Mouse (Mus musculus) limb, embryonic 13.5 days (tissue): ENCODE measurements around the gene Tas1r1. TPM values are rescaled to one million over a fixed set of nuclear protein-coding genes. Genes with fewer than 3 reads are reported as not detected.

Experiments used
- ATAC-seq: fragments of 200-750 bp; cut with Nextera tagmentation; 2 replicates; pipeline ENCODE4 v1.8.0; 2017; ENCODE audit warnings: low read depth, moderate number of reproducible peaks, moderate TSS enrichment; ENCODE audit not compliant: low FRiP score
- H3K27ac ChIP-seq: fragments of 300-500 bp; sonication (generic); 2 replicates; pipeline ENCODE4 v1.5.1; 2015; ENCODE audit warnings: inconsistent platforms, mild to moderate bottlenecking, moderate library complexity
- H3K27me3 ChIP-seq: fragments of 300-500 bp; sonication (generic); 2 replicates; pipeline ENCODE4 v1.6.1; 2015; ENCODE audit warnings: mild to moderate bottlenecking, inconsistent platforms
- H3K36me3 ChIP-seq: fragments of 300-500 bp; sonication (generic); 2 replicates; pipeline ENCODE4 v1.6.1; 2015; ENCODE audit warnings: inconsistent platforms, mild to moderate bottlenecking, moderate library complexity
- H3K4me1 ChIP-seq: fragments of 300-500 bp; sonication (generic); 2 replicates; pipeline ENCODE4 v1.6.1; 2015; ENCODE audit warnings: inconsistent platforms
- H3K4me2 ChIP-seq: fragments of 300-500 bp; sonication (generic); replicated peaks from 2 replicates; pipeline ENCODE4 v1.6.1; 2015; ENCODE audit warnings: inconsistent platforms, mild to moderate bottlenecking, moderate library complexity
- H3K4me3 ChIP-seq: fragments of 300-500 bp; sonication (generic); 2 replicates; pipeline ENCODE4 v1.5.1; 2015; ENCODE audit warnings: moderate library complexity, mild to moderate bottlenecking, inconsistent platforms
- H3K9ac ChIP-seq: fragments of 300-500 bp; sonication (generic); 2 replicates; pipeline ENCODE4 v1.6.1; 2015; ENCODE audit warnings: mild to moderate bottlenecking, inconsistent platforms
- H3K9me3 ChIP-seq: fragments of 300-500 bp; sonication (generic); 2 replicates; pipeline ENCODE4 v1.6.1; 2016; ENCODE audit warnings: inconsistent platforms
- WGBS: fragments of 180-500 bp; shearing (Covaris S2); methylation state at CpG from one replicate; pipeline ENCODE4 v1.1.7; 2015; 5-methylcytosine and 5-hydroxymethylcytosine counted together
- polyA plus RNA-seq: library from polyadenylated mRNA; unstranded; fragments of >200 nt; fragmentation: Nextera tagmentation; extraction: Ambion mirVana; gene quantifications from 2 replicates; pipeline ENCODE4 v1.2.1, GENCODE M21; 2015

Gene Tas1r1
- polyA plus RNA-seq, 1 experiment from 2014 or later = 1.3 TPM

DNA sequence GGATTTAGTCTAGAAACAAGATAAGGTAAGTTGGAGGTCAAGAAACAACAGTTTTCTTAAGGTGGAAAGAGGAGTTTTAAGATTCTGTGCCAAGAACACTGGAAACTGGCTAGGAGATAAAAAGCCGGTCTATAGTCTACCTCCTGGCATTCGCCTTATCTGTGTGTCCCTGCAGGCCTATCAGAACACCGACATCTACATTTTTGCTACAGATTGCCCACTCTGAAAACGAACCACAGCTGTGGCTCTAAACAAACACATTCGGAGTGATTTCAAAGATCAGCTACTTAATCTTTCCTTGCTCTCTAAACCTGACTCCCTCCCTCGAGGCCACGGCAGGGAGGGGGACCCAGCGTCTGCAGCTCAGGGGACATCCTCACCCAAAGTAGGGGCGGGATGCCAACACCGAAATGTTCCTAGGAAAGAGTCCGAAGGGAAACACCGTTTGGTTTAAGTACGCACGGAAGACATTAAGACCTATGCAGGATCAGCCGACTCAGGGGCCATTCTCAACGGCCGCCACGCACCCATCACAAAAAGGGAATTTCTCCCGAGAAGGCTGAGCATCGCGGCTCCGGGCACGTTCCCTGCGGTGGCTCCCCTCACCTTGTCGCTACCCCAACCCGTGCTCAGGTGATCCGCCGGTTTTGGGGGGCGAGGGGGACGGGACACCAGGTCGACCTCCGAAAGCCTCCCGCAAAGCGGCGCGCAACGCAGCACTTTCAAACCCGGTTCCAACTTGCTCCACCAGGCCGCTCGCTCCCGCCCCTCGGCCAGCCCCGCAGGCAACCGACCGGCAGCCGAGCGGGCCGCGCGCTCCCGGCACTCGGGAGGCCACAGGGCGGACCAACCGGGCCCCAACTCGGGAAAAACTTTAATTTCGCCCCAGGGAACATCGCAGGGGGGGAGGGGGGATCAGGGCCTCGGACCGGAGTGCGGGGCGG, 43.9 kb downstream of the Tas1r1 start:
- Histone ChIP-seq H3K4me2 (peak overlapping the region; percentile 87), H3K27ac (peak overlapping the region; percentile 89), H3K4me3 (peak overlapping the region; percentile 99), H3K27me3 (no peaks in the 10 kb centered on the region), H3K36me3 (peaks cover 37% of the 10 kb centered on the region), H3K9me3 (no peaks in the 10 kb centered on the region), H3K4me1 (peaks cover 26% of the 10 kb centered on the region), H3K9ac (peak overlapping the region; percentile 96)
- under 1% methylated on average over 60 of the region's 61 CpGs for WGBS
- ATAC-seq = no peak

DNA sequence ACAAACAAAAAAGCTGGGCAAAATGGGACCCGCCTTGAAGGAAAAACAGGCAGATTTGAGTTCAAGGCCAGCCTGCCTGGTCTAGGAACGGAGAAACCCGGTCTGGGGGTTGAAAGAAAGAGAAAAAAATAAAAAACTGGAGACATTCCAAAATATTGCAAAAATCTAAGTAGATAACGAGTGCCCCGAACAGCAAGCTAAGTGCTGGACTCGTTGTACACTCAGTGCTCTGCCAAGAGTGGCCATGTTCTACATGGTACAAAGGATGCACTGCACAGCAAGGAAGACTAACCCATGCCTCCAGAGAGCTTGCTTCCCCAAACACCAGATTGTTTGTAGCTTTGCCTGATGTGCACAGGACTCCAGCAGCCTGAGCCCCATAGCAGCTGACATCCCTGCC, 45.3 kb downstream of the Tas1r1 start:
- Histone ChIP-seq H3K27ac (no peak overlapping the region), H3K4me1 (peaks cover 32% of the 10 kb centered on the region), H3K4me3 (peak overlapping the region; percentile 99; the same call in 1 of the 2 replicates), H3K9ac (peak overlapping the region; percentile 96; the same call in 1 of the 2 replicates), H3K9me3 (no peaks in the 10 kb centered on the region), H3K36me3 (peaks cover 37% of the 10 kb centered on the region), H3K4me2 (peak overlapping the region; percentile 87; the same call in 1 of the 2 replicates), H3K27me3 (no peaks in the 10 kb centered on the region)
- ATAC-seq = no peak
- 80% methylated on average over 6 of the region's 6 CpGs for WGBS

DNA sequence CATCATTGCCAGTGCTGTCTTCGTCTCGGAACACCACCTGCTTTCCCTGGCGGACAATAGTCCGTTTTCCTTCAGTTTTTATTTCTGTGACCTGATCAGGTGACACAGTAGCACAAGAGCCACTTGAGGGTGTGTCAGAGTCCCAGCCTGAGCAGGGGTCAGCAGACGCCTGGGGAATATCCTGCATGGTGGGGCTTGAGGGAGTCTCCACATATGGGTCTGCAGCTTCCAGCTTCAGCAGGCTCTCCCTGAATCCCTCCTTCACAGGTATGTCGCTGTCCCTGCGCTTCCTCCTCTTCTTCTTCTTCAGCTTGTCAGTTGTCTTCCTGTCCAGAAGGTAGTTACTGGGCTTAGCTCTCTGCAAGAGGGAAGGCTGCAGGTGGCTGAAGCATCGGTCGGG, 46.3 kb downstream of the Tas1r1 start:
- Histone ChIP-seq H3K4me2 (no peak overlapping the region), H3K4me1 (peaks cover 35% of the 10 kb centered on the region), H3K36me3 (peaks cover 37% of the 10 kb centered on the region), H3K27ac (no peak overlapping the region), H3K4me3 (no peak overlapping the region), H3K9me3 (no peaks in the 10 kb centered on the region), H3K27me3 (no peaks in the 10 kb centered on the region), H3K9ac (no peak overlapping the region)
- 88% methylated on average over 9 of the region's 9 CpGs for WGBS
- no peak for ATAC-seq

DNA sequence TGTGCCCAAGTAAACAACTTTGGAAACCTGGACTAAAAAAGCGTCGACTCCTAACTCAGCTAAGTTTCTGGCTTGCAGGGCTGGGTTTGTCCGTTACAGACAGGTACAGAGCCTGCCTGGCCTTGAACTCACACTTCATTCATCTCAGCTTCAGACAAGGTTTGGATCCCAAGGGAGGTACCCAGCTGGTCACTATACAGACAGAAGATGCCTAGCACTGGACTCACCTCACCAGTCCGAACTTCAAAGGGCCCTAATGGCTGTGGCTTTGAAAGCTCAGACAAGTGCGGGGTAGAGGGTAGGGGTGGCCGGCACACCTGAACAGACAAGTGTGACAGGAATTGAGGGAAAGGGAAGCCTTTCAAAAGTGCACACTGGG, 49.3 kb downstream of the Tas1r1 start:
- 0 out of 2 replicates have a peak, but pooled peaks have one; percentile 7 for ATAC-seq
- 22% methylated on average over 6 of the region's 6 CpGs for WGBS
- peaks cover 53% of the 10 kb centered on the region for H3K36me3 ChIP-seq
- H3K9me3 ChIP-seq = no peaks in the 10 kb centered on the region
- H3K4me1 ChIP-seq = peaks cover 43% of the 10 kb centered on the region
- no peaks in the 10 kb centered on the region for H3K27me3 ChIP-seq
- H3K4me3 ChIP-seq = peak overlapping the region; percentile 89
- H3K27ac ChIP-seq = peak overlapping the region; percentile 95; the same call in 1 of the 2 replicates
- peak overlapping the region; percentile 96 for H3K9ac ChIP-seq
- H3K4me2 ChIP-seq = peak overlapping the region; percentile 79

DNA sequence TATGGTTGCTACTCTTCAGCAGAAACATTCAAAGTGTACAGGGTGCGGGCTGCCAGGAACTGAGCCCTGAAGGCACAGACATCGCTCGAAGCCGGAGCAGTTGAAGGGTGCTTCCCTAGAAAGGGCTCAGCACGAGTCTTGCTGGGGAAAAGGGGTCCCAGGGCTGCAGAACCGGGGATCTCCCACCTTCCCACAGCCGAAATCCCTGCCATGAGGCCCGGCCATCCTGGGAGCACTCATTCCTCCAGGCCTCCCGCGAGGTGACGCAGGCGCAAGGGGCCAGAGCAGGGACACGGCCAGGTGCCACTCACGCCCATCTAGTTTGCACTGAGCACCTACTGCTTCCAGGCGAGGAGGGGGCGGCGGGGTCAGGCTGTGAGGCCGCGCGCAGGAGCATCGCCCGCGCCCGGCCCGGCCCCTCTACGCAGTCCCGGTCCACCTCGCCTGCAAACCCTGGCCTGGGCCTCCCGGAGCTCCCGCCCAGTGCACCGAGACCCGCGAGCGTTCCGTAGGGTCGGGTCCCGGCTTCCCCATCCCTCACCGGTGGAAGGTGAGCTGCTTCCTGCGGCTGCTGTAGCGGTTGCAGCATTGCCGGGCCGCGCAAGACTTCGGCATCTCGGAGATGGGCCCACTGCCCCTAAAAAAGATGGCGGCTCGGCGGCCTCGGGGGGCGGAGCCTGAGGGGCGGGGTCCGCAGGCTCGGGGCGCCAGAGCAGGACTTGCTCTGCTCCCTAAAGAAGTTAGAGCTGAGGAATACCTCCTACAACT, 49.8 kb downstream of the Tas1r1 start, which contains the start of gene Thap3:
Thap3 (minus strand) TSS at position 656 of the 768 bp plus-strand sequence.
- H3K27me3 ChIP-seq = no peaks in the 10 kb centered on the region
- WGBS = under 1% methylated on average over 54 of the region's 54 CpGs
- H3K9ac ChIP-seq = peak within 1 kb of the TSS; percentile 96
- H3K36me3 ChIP-seq = peaks cover 58% of the 10 kb centered on the region
- peak within 1 kb of the TSS; percentile 89 for H3K4me3 ChIP-seq
- H3K4me2 ChIP-seq = peak within 1 kb of the TSS; percentile 79
- peaks cover 38% of the 10 kb centered on the region for H3K4me1 ChIP-seq
- peak; percentile 87 for ATAC-seq
- H3K27ac ChIP-seq = peak within 1 kb of the TSS; percentile 95
- no peaks in the 10 kb centered on the region for H3K9me3 ChIP-seq

GRCm38 (mm10) chr4:151988014-151988341, 50.4 kb downstream of the Tas1r1 start:
- ATAC-seq = no peak
- peaks cover 59% of the 10 kb centered on the region for H3K36me3 ChIP-seq
- H3K27ac ChIP-seq = peak overlapping the region; percentile 95; the same call in 1 of the 2 replicates
- H3K4me3 ChIP-seq = peak overlapping the region; percentile 89
- H3K4me1 ChIP-seq = peaks cover 32% of the 10 kb centered on the region
- H3K27me3 ChIP-seq = no peaks in the 10 kb centered on the region
- H3K9me3 ChIP-seq = no peaks in the 10 kb centered on the region
- H3K4me2 ChIP-seq = peak overlapping the region; percentile 79
- H3K9ac ChIP-seq = peak overlapping the region; percentile 96
- 28% methylated on average over 10 of the region's 10 CpGs for WGBS

DNA sequence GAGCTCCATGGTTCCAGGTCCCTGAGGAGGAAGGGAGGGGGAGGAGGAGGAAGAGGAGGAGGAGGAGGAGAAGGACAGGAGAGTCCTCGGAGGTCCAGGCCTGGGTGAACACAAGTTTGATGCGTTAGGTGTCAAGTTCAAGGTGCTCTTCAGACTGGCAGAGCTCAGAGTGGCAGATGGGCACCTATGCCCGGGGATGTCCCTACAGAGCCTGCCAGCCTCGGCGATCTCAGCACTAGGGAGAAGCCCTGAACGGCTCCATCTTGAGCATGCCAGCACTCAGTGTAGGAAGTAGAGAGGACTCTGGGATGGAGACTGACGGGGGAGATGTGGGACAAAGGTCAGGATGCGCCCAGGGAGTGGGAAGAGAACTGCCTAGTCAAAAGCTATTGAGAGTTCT, 51.7 kb downstream of the Tas1r1 start:
- WGBS = 65% methylated on average over 8 of the region's 8 CpGs
- H3K9ac ChIP-seq = peak overlapping the region; percentile 35; the same call in 1 of the 2 replicates
- peaks cover 58% of the 10 kb centered on the region for H3K36me3 ChIP-seq
- no peak overlapping the region for H3K4me3 ChIP-seq
- no peak overlapping the region for H3K27ac ChIP-seq
- no peaks in the 10 kb centered on the region for H3K27me3 ChIP-seq
- H3K9me3 ChIP-seq = no peaks in the 10 kb centered on the region
- ATAC-seq = no peak
- 0 out of 2 replicates have a peak overlapping the region, but pooled peaks have one; percentile 11 for H3K4me2 ChIP-seq
- H3K4me1 ChIP-seq = peaks cover 30% of the 10 kb centered on the region

DNA sequence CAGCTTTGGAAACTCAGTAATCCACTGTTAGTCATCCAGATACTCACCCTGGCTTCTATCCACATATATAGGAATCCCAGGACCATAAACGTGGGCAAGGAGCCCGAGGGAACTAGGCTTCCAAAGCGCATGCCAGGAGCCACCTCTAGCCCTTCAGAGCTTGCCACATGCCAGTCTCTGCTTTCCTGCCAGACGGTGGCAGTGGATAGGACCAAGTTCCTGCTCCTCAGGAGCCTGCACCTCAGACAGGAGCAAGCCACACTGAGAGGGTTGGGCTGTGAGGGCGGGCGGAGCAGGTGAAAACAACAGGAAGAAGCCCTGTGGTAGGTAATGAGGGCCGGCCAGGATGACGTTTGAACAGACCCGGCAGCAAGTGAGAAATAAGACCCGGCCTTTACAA, 52.5 kb downstream of the Tas1r1 start:
- H3K27ac ChIP-seq = no peak overlapping the region
- no peaks in the 10 kb centered on the region for H3K9me3 ChIP-seq
- 0 out of 2 replicates have a peak overlapping the region, but pooled peaks have one; percentile 35 for H3K9ac ChIP-seq
- no peak for ATAC-seq
- peaks cover 30% of the 10 kb centered on the region for H3K4me1 ChIP-seq
- H3K4me2 ChIP-seq = no peak overlapping the region
- peaks cover 55% of the 10 kb centered on the region for H3K36me3 ChIP-seq
- WGBS = 22% methylated on average over 10 of the region's 10 CpGs
- H3K4me3 ChIP-seq = no peak overlapping the region
- no peaks in the 10 kb centered on the region for H3K27me3 ChIP-seq

DNA sequence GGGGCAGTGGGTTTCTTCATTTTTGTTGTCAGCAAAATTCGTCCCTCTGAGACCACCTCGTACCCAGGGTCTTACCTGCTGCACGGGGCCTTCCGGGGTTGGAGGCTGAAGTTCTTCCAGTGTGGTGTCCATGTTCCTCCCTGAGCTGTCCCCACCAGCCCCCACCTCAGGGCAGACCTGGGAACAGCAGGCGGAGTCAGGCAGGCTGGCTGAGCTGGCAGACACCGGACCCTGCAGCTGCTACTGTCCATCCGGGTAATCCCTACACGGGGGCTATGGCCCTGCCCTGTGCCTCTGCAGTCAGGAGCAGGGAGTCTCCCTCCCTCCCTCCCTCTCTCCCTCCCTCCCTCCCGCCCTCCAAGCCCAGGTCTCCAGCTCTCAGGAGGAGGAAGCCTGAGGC, 54.8 kb downstream of the Tas1r1 start:
- peaks cover 24% of the 10 kb centered on the region for H3K4me1 ChIP-seq

DNA sequence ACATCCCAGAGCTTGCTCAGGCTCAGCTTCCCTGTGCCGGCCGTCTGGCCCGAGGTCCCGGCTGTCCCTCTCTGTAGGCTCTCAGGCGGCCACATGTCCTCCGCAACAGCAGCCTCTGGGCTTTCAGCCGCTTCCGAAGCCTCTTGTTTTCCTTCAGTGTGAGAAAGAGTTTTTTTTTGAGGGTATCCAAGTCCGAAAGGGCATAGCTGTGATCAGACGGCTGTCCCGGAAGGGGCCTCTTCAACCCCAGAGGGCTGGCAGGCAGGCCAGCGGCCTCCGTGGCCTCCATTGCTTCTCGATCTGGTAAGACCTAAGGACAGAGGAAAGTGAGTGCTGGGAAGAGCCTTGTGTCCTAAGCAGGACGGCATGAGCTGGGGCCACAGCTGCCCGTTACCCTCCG, 55.3 kb downstream of the Tas1r1 start:
- peaks cover 67% of the 10 kb centered on the region for H3K36me3 ChIP-seq
- H3K4me1 ChIP-seq = peaks cover 23% of the 10 kb centered on the region
- H3K9ac ChIP-seq = no peak overlapping the region
- H3K4me2 ChIP-seq = 0 out of 2 replicates have a peak overlapping the region, but pooled peaks have one; percentile 19
- H3K4me3 ChIP-seq = peak overlapping the region; percentile 11; the same call in 1 of the 2 replicates
- WGBS = 60% methylated on average over 17 of the region's 17 CpGs
- peak overlapping the region; percentile 22; the same call in 1 of the 2 replicates for H3K27ac ChIP-seq
- H3K9me3 ChIP-seq = no peaks in the 10 kb centered on the region
- no peaks in the 10 kb centered on the region for H3K27me3 ChIP-seq
- no peak for ATAC-seq

More for the DNA sequence above, 54.8 kb downstream of the Tas1r1 start:
- H3K9me3 ChIP-seq = no peaks in the 10 kb centered on the region
- no peak overlapping the region for H3K4me2 ChIP-seq
- peak overlapping the region; percentile 11; the same call in 1 of the 2 replicates for H3K4me3 ChIP-seq
- H3K9ac ChIP-seq = no peak overlapping the region
- no peak overlapping the region for H3K27ac ChIP-seq
- ATAC-seq = peak; percentile 51
- WGBS = 31% methylated on average over 8 of the region's 9 CpGs
- H3K27me3 ChIP-seq = no peaks in the 10 kb centered on the region
- H3K36me3 ChIP-seq = peaks cover 64% of the 10 kb centered on the region

DNA sequence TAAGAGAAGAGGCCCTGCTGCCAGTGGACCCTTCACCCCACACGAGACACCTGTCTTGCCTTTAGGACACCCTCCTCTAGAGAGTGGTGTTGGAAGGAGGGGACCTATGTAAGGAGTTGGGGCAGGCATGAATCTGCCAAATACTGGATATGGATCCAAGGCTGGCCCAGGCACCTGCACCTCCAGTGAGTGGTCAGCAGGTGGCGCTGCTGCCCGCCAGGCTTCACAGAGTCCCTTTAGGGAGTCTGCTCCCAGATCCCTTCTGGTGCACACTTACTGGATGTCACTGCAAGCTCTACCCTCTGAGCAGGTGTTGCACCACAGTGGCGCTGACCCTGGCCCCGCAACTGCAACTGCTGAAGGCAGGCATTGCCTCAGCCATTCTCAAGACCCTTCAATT, 57.0 kb downstream of the Tas1r1 start:
- Histone ChIP-seq H3K27ac (no peak overlapping the region), H3K27me3 (no peaks in the 10 kb centered on the region), H3K4me3 (no peak overlapping the region), H3K9ac (no peak overlapping the region), H3K4me1 (peaks cover 7% of the 10 kb centered on the region; the same call in 1 of the 2 replicates), H3K4me2 (no peak overlapping the region), H3K36me3 (peaks cover 77% of the 10 kb centered on the region), H3K9me3 (no peaks in the 10 kb centered on the region)
- peak; percentile 59 for ATAC-seq
- 12% methylated on average over 5 of the region's 5 CpGs for whole genome bisulfite sequencing
